Mouse (Mus musculus): Measurements from ENCODE around the gene Gpbp1.

Gene Gpbp1

GRCm38 (mm10) chr13:111489802-111490723 lies at the start of gene Gpbp1:
Gene Gpbp1 (minus strand): TSS chr13:111490111.
- DNase-seq: peak; percentile 100

DNA sequence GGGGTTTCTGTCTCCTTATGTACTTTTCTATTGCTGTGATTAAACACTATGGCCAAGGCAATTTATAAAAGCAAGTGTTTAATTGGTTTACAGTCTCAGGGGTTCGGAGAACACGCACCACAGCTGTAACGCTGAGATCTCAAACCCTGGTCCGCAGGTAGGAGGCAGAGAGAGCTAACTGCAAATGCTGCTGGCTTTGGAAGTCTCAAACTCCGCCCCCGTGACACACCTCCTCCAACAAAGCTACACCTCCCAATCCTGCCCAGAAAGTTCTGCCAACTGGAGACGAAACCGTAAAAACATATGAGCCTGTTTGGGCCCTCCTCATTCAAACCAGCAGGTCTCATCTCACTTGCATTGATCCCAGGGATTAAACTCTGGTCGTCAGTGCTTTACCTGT lies 47.8 kb upstream of the Gpbp1 start:
- DNase-seq: no peak

GRCm38 (mm10) chr13:111536207-111536887 lies 46.4 kb upstream of the Gpbp1 start:
- no peak for DNase-seq

- no peak for DNase-seq
Observed at GRCm38 (mm10) chr13:111534131-111534530, 44.2 kb upstream of the Gpbp1 start.

DNA sequence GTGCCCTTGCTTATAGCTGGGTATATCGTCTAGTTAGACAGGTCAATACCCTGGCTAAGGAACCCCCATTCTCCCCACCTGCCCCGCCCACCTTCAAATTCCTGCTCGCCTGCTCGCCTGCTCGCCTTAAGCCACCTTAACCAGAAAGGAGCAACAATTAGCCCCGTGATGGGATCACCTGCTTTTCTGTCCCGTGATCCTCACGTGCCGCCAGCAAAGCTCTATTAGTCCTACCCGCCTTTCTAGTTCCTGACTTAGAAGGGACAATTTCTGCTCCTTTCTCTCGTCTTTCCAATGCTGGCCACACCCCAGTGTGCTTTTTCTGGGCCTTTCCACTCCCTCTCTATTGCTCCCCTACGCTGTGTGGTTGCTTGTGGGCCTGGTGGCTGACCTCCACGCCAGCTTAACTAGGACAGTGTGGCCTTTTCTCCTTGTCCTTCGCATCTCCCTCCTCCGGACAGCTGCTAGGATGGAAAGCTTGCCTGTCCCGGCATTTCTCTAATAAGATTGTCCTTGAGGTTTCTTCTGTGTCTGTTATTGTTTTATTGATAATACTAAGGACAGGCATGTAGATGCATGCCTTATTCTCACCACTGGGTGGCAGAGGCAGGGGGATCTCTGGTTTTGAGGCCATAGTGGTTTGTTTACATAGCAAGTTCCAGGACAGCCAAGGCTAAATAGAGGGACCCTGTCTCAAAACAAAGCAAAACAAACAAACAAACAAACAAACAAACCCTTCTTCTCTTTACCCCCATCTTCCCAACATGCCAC lies 42.5 kb upstream of the Gpbp1 start:
- DNase-seq: peak; percentile 30

- DNase-seq: no peak
Observed at GRCm38 (mm10) chr13:111531701-111532100, 41.8 kb upstream of the Gpbp1 start.

GRCm38 (mm10) chr13:111524277-111524676 lies 34.4 kb upstream of the Gpbp1 start:
- no peak for DNase-seq

DNA sequence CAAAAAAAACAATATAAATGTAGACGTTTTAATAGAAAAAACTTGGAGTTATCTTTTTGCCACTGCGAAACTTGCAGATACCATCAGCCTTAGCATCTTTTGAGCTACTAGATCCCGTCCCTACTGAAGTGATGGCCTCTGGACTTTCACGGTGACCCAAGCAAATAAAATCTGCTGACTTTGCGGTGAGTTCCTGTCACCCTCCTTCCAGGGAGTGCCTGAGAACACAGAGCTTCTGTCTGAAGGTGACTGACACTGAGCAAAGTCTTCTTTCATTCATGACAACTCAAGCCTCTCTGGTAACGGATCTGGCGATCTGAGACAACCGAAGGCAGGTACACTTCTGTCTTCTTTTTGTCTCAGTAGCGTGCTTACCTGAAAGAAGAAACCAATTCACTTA lies 32.4 kb upstream of the Gpbp1 start:
- no peak for DNase-seq

DNA sequence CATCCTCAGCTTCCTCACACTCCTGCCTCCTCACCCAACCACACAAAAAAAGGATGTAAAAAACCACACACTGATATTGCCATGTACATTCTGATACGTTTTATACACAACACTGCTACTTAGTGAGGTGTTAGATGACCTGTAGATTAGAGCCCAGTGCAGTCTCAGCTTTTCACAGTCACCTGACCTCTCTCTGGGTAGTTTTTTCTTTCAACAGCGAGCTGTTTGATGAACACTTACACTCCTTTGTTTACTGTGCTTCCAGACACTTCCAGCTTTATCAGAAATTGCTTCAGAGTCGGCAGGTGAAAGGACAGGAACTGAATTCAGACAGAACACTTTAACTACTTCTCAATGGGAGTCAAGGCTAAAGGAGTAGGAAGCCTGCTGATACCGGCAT lies 30.5 kb upstream of the Gpbp1 start:
- DNase-seq: peak; percentile 30

DNA sequence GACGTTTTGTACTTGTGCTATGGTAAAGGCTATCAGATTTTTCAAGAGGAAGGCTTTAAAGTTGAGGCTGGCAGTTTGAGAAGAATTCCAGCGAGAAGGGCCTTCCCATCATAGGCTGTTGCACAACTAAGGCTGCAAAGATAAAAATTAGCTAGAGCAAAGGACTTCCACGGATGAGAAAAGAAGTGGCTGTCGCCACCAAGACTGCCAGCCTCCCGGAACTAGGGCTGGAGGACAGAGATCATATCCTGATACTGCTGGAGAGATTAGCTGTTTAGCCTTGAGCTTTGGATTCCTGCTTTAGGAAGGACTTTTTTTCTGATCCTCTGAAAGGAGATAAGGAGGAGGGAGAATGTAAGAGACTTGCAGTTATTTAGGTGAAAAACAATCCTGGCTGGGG lies 28.4 kb upstream of the Gpbp1 start:
- DNase-seq: no peak

DNA sequence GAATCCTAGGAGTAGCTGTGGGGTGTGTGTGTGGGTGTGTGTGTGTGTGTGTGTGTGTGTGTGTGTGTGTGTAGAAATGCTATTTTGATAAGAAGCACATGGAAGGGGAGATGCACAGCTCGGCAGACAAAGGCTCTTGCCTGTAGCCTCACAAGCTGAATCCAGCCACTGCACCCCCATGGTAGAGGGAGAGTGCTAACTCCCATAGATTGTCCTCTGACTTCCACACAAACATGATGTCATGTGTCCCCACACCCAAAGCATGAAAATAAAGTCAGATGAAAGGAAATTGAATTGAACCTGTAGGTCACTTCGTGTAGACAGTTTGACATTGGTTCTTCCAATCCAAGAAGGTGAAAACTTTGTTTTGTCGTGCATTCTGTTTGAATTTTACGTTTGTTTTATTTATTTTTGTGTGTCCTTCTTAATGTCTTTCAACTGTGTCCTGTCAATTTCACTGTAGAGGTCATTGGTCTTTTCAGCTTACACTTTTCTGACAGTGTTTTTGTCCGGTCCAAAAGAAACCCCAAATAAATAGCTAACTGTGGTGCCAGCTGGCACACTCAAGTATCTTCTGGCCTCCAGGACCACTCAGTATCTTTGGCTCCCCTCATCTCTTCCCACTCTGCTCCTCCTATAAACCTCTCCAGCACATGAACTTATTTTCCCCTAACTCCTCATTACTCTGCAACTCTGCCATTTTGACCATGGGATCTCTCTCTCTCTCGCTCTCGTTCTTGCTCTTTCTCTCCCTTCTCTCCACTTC lies 26.7 kb upstream of the Gpbp1 start:
- no peak for DNase-seq

- DNase-seq: no peak
Observed at GRCm38 (mm10) chr13:111509385-111509784, 19.5 kb upstream of the Gpbp1 start.

DNA sequence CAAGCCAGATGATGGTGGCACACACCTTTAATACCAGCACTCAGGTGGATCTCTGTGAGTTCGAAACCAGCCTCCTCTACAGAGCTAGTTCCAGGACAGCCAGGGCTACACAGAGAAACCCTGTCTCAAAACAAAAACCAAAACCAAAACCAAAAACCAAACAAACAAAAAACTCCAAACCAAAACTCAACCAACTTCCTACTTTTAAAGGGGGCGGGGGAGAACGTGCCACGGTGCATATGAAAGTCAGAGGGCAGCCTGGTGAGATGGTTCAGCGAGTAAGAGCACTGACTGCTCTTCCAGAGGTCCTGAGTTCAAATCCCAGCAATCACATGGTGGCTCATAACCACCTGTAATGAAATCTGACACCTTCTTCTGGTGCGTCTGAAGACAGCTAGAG lies 18.7 kb upstream of the Gpbp1 start:
- no peak for DNase-seq

DNA sequence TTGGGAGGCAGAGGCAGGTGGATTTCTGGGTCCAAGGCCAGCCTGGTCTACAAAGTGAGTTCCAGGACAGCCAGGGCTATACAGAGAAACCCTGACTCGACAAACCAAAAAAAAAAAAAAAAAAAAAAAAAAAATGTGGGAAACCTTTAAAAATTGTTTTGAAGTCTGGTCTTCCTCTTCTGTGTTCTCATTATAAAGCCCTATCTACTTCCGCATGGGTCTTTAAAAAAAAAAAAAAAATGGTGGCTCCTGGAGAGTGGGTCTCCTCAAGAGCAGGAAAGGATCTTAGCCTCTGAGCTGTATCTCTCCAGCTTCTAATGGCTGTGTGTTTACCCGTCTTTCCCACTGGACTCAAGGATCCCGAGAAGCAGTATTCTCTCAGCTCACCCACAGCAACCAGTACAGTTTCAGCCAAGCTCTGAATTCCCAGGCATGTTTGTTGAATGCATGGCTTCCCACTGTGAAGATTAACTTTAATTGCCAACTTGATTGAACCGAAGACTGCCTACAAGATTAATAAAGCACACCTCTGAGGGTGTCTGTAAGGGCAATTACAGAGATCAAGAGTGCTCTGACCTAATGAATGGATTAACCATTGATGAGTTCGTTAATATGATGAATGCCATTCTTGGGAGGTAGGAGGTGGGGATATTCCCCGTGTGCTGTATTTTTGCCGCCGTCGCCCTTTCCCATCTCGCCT lies 4.6 kb upstream of the Gpbp1 start:
- no peak for DNase-seq

DNA sequence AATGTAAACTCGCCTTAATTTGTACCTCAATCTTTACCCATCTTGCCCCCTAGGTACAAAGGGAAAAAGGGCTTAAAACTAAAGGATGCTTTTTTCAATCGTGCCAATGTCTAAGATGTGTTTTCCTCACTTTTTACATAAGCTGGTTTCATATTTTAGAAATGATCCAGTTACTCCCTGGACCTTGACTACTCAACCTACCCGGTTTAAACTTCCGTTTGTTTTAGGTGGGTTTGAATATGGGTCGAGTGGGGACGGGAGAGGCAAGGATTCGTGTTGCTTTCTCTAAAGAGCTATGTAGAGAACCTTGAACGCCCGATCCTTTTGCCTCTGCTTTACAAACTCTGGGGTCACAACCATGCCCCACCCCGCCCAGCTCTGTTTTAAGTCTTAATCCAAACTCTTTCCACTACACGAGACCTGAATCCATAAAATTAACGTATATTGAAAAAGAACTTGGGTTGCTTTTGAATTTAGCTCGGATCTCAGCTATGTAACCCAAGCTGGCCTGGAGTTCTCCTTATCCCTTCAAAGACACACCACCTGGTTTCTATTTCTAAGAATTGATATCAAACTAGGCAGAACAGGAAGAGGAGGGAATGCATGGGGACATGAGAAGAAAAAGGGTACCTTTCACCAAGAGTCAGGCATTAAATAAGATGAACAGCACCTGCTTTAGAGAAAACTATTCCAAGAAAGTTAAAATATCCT lies 1.3 kb upstream of the Gpbp1 start:
- no peak for DNase-seq

DNA sequence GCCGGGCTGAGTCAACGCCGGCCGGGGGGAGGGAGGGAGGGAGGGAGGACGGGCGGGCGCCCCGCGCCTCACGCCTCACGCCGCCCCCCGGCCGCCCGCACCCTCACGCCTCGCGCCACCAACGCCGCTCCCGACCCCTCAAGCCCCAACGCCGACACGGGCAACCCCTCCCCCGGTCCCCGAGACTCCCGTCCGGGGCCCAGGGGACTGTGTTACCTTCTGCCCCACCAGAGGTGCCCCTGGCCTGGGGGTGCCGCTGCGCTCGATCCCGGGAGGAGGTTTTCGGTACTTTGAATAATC lies 459 bp downstream of the Gpbp1 start:
- DNase-seq: no peak

DNA sequence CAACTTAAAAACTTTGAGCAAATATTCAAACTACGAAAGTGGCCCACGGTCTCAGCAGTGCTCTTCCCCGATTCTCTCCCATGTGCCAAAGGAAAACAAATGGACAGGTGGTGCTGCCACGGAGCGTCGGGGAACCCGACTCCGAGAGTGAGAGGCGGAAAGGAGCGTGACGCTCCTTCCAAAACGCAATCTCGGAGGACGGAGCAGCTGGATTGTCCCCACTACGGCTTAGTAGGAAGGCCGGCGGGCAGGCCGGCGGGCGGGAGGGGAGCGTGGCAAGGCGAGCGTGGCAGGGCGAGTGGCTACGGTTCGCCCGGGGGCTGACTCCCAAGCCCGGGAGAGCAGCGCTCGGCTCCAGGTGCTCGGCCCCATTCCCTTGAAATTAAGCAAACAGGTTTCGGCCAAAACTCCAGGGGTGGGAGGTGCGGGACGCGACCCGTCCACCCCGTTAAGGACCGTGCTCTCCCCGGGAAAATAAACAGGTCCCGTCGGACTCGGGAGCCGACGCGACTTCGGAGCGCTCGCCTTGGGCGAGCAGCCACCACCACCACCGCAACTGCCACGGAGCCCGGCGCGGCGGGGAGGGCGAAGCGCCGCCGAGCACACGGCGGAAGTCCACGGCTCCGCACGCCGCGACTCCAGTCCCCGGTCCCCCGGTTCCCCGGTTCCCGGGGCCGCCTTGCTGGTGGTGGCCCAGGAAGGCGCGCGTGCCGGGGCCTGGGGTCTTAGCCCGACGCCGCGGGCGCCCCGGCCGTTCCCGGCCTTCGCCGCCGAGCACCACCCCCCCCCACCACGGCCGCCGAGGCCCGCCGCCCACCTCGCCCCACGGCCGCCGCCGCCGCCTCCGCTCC lies 1.0 kb downstream of the Gpbp1 start:
- DNase-seq: peak; percentile 26

GRCm38 (mm10) chr13:111477695-111478094 lies 12.2 kb downstream of the Gpbp1 start:
- DNase-seq: no peak

DNA sequence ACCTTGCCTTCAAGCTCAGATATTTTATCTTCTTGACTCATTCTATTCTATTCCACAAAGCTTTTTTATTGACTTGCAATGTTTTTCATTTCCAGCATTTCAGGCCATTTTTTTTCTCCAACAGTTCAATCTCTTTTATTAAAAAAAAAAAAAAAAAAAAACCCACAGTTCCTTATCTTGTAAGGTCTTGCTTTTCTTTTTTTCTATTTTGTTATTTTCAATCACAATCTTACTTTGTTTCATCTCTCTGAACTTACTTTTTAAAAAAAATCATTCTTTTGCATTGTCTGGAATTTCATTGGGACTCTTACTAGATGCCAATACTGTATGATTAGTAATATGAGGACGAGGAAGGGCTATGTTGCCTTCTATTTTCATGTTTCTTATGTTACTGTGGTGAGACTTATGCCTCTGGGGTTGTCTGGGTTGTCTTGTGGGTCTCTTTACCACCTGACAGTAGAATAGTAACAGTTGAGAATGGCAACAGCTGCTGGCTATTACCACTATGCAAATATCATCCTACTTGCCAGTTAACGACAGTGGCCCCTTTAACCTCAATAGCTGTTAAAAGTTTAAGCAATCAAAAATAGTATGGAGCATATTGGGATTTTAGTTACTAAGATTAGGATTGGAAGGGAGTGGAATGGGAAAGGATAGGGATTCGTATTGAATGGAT lies 19.2 kb downstream of the Gpbp1 start:
- no peak for DNase-seq

DNA sequence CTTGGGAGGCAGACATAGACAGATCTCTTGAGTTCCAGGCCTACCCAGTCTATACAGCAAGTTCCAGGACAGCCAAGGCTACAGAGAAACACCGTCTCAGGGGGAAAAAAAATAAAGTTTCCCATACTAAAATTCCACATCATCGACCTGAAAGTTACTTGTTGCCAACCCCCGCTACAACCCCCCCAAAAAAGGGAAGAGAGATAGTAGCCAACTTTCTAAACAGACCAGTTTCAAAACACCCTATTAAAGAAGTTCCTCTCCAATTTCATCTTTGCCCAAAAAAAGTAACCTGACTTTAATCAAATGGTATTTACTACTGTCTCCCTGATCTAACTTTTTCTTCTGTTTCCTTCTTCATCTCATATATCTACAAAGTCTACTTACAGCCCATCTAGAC lies 22.6 kb downstream of the Gpbp1 start:
- DNase-seq: no peak

Data from lung, postnatal 36 days (tissue).